Mouse (Mus musculus) lung, embryonic 14.5 days (tissue): ENCODE data around the gene Rint1. TPM values are rescaled to one million over a fixed set of nuclear protein-coding genes. Genes with fewer than 3 reads are reported as not detected.
A peak's percentile ranks its signal among the peaks of the same experiment; 100 is the strongest.
"Not testable (repeated sequence)": the region's sequence is repeated elsewhere in the genome, so short reads cannot be mapped to it uniquely, and the experiment has no call there.

Experiments
- ATAC-seq: fragments of 200-750 bp; cut with Nextera tagmentation; 2 replicates; pipeline ENCODE4 v1.8.0; 2017; ENCODE audit warnings: mild to moderate bottlenecking, moderate TSS enrichment, moderate library complexity; ENCODE audit not compliant: insufficient read depth
- DNase-seq: peaks from one replicate; pipeline ENCODE4 v3.0.0-alpha.2; 2015
- H3K27ac ChIP-seq: fragments of 300-500 bp; sonication (generic); 2 replicates; pipeline ENCODE4 v1.5.1; 2014; ENCODE audit warnings: low read depth, mild to moderate bottlenecking, moderate library complexity
- H3K27me3 ChIP-seq: fragments of 300-500 bp; sonication (generic); 2 replicates; pipeline ENCODE4 v1.6.1; 2014; ENCODE audit warnings: low read length, control low read depth; ENCODE audit not compliant: insufficient read depth
- H3K36me3 ChIP-seq: fragments of 300-500 bp; sonication (generic); 2 replicates; pipeline ENCODE4 v1.6.1; 2014; ENCODE audit warnings: control low read depth; ENCODE audit not compliant: insufficient read depth
- H3K4me1 ChIP-seq: fragments of 300-500 bp; sonication (generic); 2 replicates; pipeline ENCODE4 v1.6.1; 2014; ENCODE audit warnings: antibody characterized with exemption, control low read depth; ENCODE audit not compliant: insufficient read depth
- H3K4me2 ChIP-seq: fragments of 300-500 bp; sonication (generic); 2 replicates; pipeline ENCODE4 v1.6.1; 2014; ENCODE audit warnings: mild to moderate bottlenecking
- H3K4me3 ChIP-seq: fragments of 300-500 bp; sonication (generic); 2 replicates; pipeline ENCODE4 v1.5.1; 2014; ENCODE audit warnings: low read depth, low read length
- H3K9ac ChIP-seq: fragments of 300-500 bp; sonication (generic); 2 replicates; pipeline ENCODE4 v1.6.1; 2014
- H3K9me3 ChIP-seq: fragments of 300-500 bp; sonication (generic); 2 replicates; pipeline ENCODE4 v1.6.1; 2016; ENCODE audit warnings: low read depth, low read length, control low read depth
- CTCF ChIP-seq: IDR thresholded peaks from 2 replicates; pipeline ENCODE4 v1.5.1; 2016; ENCODE audit warnings: antibody characterized with exemption, low read depth
- WGBS: fragments of 180-500 bp; shearing (Covaris S2); extraction: QIAGEN DNeasy Blood & Tissue Kit; methylation state at CpG from one replicate; pipeline ENCODE4 v1.1.7; 2014; 5-methylcytosine and 5-hydroxymethylcytosine counted together
- polyA plus RNA-seq: library from polyadenylated mRNA; unstranded; fragments of >200 nt; fragmentation: Nextera tagmentation; extraction: Ambion mirVana; gene quantifications from 2 replicates; pipeline ENCODE4 v1.2.1, GENCODE M21; 2014

Gene Rint1
- polyA plus RNA-seq, 1 experiment from 2014 or later: 28.1 TPM

DNA sequence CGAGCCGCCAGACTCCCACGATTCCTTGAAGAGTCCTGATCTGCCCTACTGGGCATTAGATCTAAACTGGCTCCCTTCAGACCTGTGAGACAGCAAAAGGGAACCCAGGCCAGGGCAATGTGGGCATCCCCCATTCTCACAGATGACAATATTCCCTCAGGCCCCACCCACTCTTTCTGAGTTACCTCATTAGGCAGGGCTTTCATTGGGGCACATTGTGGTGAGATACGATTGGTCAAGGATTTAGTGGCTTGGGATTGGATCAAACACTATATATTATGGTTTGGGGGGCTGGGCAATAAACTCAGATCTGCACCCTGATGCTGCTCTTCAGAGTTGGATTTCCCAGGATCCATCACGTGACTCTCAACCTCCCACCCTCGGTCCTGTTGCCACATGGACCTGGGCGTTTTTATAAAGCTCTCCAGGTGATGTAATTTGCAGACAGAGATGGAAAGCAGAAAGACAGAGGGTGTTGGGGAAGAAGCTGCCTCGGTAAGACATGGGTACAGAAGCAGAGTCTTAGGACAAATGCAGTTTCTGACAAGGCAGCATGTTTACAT lies 36.7 kb downstream of the Rint1 start:
- Histone ChIP-seq H3K4me2 (no peak overlapping the region), H3K9ac (no peak overlapping the region), H3K27ac (no peak overlapping the region), H3K9me3 (no peaks in the 10 kb centered on the region), H3K4me3 (no peak overlapping the region), H3K36me3 (peaks cover 11% of the 10 kb centered on the region; the same call in 1 of the 2 replicates), H3K27me3 (no peaks in the 10 kb centered on the region), H3K4me1 (no peaks in the 10 kb centered on the region)
- WGBS: 72% methylated on average over 8 of the region's 8 CpGs
- DNase-seq (no peak), ATAC-seq (no peak)
- no peak for TF ChIP-seq CTCF

DNA sequence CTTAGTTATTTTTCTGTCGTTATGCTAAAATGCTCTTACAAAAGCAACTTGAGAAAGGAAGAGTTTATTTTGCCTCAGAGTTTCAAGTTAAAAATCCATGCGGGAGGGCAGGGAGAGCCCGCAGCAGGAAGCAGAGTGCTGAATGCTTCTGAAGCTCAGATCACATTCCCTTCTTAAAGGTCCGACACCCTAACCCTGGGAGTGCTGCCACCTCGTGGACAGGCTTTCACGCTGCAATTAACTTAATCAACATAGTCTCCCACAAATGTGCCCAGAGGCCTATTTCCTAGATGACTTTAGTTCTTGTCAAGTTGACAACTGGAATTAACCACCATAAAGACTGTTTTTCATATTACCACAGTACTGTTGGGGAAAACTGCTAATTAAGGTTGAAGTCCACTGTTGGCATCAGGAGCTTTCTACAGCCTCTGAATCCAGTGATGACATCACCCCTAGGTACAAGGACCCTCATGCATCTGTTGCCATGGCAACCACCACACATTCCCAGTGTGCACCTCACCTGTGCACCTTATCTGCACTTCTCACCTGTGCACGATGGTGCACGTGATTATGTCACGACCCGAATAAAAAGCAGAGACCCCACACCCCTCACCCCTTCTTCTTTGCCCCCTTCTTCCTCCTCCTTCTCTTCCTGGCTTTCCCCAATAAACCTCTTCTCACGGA lies 39.0 kb downstream of the Rint1 start:
- DNase-seq (peak; percentile 81), ATAC-seq (no peak)
- no peaks in the 10 kb centered on the region for H3K36me3 ChIP-seq
- peak; percentile 75 for TF ChIP-seq CTCF
- H3K4me3 ChIP-seq: no peak overlapping the region
- H3K4me1 ChIP-seq: no peaks in the 10 kb centered on the region
- no peak overlapping the region for H3K9ac ChIP-seq
- H3K27ac ChIP-seq: no peak overlapping the region
- 35% methylated on average over 11 of the region's 11 CpGs for WGBS
- H3K27me3 ChIP-seq: peaks cover 6% of the 10 kb centered on the region; the same call in 1 of the 2 replicates
- no peaks in the 10 kb centered on the region for H3K9me3 ChIP-seq
- H3K4me2 ChIP-seq: no peak overlapping the region

DNA sequence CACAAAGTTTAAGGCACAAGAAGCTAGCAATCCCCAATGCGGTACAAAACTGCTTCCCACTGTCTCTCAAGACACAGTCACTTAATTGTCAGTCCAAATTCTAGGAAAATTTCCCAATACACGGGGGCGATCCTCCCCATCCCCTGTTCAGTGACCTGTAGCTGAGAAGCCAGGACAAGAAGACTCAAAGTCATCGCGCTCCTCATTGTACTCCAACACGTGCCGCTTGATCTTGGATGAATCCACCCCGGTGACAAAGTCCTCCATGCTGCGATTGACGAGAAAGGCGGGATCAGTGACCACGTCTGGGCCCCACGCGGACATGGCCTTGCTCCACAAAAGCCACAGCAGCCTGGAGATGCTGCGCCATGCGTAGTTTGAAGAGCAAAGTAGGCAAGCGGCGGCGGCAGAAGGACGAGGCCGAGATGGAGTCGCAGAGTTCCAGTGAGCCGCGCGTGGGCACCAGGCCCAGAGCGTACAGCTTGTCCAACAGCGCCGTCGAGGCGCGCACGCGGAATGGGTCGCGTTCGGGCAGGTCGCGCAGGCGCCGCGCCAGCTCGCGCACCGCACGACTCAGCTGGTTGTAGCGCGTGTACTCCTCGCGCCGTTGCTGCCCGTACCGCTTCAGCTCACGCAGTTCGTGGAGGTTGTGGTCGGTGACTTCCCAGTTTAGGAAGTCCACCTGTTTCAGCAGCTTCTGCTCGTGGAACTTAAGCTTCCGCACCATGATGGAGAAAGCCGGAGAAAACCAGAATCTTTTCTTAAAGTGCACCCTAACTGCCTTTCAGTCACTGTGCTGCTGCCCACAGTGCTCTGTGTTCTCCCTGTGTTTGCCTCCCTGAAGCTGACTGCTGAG lies 43.6 kb downstream of the Rint1 start:
- Histone ChIP-seq H3K4me2 (peak overlapping the region; percentile 43; the same call in 1 of the 2 replicates), H3K27ac (no peak overlapping the region), H3K4me1 (no peaks in the 10 kb centered on the region), H3K4me3 (no peak overlapping the region), H3K9me3 (no peaks in the 10 kb centered on the region), H3K36me3 (no peaks in the 10 kb centered on the region), H3K9ac (no peak overlapping the region), H3K27me3 (peaks cover 14% of the 10 kb centered on the region)
- 31% methylated on average over 58 of the region's 58 CpGs for WGBS
- TF ChIP-seq CTCF: no peak
- DNase-seq: peak; percentile 39
- ATAC-seq: no peak; the same call in 1 of the 2 replicates

DNA sequence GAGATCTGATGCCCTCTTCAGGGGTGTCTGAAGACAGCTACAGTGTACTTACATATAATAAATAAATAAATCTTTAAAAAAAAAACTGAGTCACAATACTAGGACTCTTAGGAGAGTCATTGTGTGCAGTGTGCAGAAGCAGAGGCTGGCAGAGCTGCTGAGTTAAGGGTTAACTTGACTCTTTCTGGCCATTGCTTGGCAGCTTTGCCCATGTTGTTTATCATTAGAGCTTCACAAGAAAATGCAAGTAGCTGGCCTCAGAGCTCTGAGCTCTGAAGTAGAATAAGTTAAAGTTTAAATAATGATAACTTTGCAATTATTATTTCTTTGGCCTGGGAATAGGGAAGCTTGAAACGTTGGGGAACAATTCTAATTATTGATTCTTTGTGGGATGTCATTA lies 48.2 kb downstream of the Rint1 start:
- not testable (repeated sequence) for H3K4me1 ChIP-seq, ATAC-seq, H3K27ac ChIP-seq

DNA sequence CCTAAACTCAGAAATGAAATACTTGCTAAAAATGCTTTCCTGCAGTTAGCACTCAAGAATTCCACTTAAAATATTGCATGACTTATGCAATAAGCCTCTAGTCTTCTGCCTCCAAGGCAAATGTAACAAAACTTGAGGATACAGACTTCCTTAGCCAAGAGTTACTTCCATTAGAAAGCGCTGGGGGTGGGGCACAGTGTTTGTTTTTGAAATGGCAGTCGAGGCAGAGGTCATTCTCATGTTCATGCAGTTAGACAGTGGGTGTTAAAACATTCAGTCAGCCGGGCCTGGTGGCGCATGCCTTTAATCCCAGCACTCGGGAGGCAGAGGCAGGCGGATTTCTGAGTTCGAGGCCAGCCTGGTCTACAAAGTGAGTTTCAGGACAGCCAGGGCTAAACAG lies 50.6 kb downstream of the Rint1 start:
- TF ChIP-seq CTCF: no peak
- no peak overlapping the region for H3K4me3 ChIP-seq
- no peaks in the 10 kb centered on the region for H3K9me3 ChIP-seq
- ATAC-seq (no peak), DNase-seq (no peak)
- no peak overlapping the region for H3K9ac ChIP-seq
- H3K36me3 ChIP-seq: peaks cover 13% of the 10 kb centered on the region
- H3K4me2 ChIP-seq: no peak overlapping the region
- 0 out of 2 replicates have a peak, but pooled peaks cover 4% of the 10 kb centered on the region for H3K4me1 ChIP-seq
- H3K27me3 ChIP-seq: peaks cover under 1% of the 10 kb centered on the region; the same call in 1 of the 2 replicates
- 81% methylated on average over 7 of the region's 7 CpGs for WGBS
- no peak overlapping the region for H3K27ac ChIP-seq

More for the DNA sequence above, 48.2 kb downstream of the Rint1 start:
- not testable (repeated sequence) for H3K4me3 ChIP-seq, H3K9ac ChIP-seq, H3K4me2 ChIP-seq, H3K9me3 ChIP-seq, DNase-seq
- H3K27me3 ChIP-seq: peaks cover 14% of the 10 kb centered on the region
- WGBS: 71% methylated on average over 1 of the region's 1 CpGs
- peaks cover 13% of the 10 kb centered on the region for H3K36me3 ChIP-seq

DNA sequence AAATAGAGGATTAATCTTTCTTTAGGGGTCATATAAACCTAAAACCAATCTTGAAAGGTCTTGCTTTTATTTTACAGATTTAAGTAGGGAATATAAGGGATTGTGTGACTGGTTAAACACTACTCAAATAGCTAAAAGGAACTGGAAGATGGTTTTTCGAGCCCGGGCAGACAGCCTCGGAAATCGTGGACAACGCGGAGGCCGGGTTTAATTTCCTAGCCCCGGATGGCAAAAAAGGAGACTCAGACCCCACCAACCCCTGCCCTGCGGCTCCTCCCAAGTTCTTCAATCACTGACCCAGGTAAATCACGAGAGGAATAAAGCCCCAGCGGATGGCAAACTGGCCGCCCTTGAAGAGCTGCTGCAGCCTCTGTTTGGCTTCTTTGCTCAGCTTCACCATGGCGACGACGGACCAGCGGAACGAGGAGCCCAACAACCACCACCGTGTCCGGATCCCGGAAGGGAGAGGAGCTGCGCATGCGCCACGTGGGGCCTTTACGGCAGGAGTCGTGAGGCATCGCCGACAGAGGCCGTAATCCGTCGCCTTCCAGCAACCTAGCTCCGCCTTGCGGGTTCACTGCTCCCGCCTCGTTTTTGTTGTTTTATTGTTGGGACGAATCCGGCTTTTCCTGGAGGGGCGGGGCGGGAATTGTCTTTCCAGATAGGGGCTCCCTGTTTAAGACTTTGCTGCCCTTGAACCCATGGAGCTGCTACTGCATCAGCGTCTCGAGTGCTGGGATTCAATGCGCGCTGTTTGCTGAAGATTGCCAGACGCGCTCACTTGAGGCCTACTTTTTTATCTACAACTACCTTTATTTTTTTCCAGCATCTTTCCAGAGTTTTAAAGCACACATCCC lies 56.4 kb downstream of the Rint1 start, which contains the start of gene Tomm7:
Gene Tomm7, minus strand, starts transcription at position 488 of the 857 bp plus-strand sequence.
- under 1% methylated on average over 44 of the region's 44 CpGs for WGBS
- Histone ChIP-seq H3K9me3 (no peaks in the 10 kb centered on the region), H3K4me1 (peaks cover 7% of the 10 kb centered on the region; the same call in 1 of the 2 replicates), H3K9ac (peak within 1 kb of the TSS; percentile 75), H3K36me3 (peaks cover 5% of the 10 kb centered on the region), H3K27ac (peak within 1 kb of the TSS; percentile 82), H3K4me2 (peak within 1 kb of the TSS; percentile 80), H3K27me3 (no peaks in the 10 kb centered on the region), H3K4me3 (peak within 1 kb of the TSS; percentile 66)
- peak; percentile 96 for ATAC-seq
- TF ChIP-seq CTCF: peak; percentile 26; the same call in 1 of the 2 replicates
- DNase-seq: peak; percentile 99
